Mouse (Mus musculus): ENCODE data around the gene Insc. TPM values are rescaled to one million over a fixed set of nuclear protein-coding genes. Genes with fewer than 3 reads are reported as not detected.

Gene Insc
- total RNA-seq, 4 experiments from 2014 or later: 4.0 to 5.2 (median 4.7) TPM

DNA sequence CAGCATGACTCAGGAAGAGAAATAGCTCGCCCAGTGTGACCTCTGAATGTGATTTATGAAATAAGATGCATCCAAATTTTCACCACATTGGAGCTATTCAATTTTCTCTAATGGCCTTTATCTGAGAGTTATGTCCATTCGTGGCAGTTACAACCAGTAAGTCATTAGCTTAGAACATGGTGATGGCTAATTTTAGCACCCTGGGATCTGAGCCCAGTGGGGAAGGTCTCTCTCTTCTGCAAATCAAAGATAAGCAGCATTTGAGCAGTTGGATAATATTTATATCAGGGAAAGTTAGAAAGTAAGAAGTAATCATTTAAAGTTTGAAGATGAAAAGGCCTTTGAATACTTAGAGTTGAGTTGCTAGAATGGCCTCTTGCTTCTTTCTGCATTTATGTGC, 19.2 kb downstream of the Insc start:
- no peak for DNase-seq (ENCODE audit: low spot score in 2 of 2)

DNA sequence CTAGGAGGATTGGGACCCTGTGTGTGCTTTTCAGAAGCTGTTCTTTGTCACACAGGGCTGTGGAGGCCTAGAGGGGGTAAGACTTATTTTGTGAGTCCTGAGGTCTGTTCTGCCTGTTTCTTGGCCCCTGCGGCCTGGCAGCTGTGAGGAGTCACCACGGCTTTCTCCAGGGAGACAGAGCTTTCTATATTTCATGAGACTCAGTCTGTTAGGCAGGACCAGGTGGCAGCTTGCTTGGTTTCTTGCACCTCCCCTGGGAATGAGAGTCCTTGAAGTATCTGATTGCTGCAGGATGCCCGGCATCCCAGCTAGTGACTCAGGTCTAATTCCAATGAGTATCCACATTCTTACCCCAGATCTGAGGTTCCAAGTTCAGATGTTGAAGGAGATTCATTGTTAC, 21.8 kb downstream of the Insc start:
- DNase-seq (ENCODE audit: low spot score in 2 of 2): no peak

DNA sequence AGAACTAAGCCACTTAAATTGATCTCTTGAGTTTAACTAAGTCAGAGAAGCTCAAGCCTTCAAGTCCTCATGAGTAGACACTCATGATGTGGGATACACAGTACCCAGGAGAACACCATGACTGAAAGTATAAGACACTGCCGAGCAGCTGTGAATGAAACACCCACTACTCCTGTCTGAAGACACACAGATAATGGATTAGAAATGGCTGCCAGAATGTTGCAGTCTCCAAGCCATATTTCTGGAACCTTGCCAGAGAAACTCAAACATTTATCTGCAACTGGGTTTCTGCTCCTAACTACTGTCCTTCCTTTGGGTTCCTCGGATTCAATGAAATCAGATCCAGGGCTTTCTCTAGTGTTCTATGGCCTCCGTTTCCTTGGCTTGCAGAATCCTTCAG, 23.0 kb downstream of the Insc start:
- no peak for DNase-seq (ENCODE audit: low spot score in 2 of 2)

DNA sequence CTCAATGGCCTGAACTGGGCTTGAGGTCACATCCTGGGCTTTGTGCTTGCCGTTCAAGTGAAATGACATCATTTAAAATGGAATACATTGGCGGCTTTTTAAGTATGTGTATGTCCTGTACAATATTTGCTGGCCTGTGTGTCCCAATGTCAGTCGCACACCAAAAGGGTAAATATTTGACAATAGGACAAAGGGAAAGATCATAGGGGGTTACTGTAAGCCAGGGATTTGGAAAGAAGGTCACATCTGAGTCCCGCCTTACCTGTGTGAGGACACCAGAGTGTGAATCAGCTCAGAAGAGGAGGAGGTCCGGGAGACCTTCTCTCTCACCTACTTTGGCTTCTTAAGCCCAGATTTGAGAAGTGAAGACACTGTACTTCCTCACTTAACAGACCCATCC, 25.0 kb downstream of the Insc start:
- no peak for DNase-seq (ENCODE audit: low spot score in 2 of 2)

DNA sequence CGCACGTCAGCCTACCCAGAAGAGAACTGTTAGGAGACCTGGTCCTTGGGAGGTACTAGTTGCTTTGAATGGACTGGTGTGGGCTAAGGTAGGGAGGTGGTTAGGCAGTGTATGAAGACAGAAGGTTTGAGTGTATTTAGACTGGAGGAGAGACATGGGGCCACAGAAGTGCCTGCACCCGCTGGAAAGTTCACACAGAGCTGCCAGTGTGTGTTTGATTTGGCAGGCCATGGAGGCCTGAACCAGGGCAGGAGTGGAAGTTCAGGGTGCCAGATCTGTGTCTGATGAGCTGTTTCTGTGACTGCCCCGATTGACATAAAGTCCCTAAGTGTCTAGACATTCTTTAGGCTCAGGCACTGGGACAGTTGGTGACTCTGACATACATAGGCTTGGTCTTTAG, 25.5 kb downstream of the Insc start:
- no peak for DNase-seq (ENCODE audit: low spot score in 2 of 2)

DNA sequence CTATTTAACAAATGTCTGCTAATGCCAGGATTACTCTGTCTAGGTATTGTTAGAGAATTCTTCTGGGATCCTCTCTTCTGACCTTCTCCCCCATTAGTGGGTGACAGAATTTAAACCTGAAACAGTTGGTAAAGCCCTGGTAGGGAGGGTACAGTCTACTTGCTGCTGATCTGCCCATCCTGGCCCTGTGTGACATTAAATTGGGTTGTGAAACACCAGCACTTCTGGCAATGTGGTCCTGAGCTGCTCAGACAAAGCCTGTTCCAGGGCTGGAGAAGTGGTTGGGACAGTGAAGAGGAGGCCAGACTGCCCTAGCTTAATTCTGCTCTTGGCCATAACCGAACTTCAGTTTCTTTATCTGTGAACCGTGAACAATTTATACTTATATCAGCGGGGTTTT, 27.1 kb downstream of the Insc start:
- no peak for DNase-seq (ENCODE audit: low spot score in 2 of 2)

DNA sequence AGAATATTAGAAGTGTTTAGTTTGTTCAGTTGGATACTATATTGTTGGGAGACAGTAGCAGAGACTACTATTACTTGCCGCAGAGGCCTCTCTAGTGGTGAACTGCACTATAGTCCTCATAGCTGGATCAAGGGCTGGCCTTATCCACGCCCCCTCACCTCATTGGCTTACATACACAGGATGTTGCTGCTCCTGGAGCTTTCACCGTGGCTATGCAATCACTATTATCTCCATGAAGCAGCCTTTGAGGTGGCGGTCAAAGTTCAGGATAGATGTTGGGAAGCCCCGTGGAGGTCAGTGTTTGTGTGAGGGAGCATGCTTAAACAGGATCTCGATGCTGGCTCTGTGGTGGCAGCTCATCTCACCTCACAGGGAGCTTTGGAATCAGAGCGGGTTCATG, 28.3 kb downstream of the Insc start:
- DNase-seq (ENCODE audit: low spot score in 2 of 2): no peak

DNA sequence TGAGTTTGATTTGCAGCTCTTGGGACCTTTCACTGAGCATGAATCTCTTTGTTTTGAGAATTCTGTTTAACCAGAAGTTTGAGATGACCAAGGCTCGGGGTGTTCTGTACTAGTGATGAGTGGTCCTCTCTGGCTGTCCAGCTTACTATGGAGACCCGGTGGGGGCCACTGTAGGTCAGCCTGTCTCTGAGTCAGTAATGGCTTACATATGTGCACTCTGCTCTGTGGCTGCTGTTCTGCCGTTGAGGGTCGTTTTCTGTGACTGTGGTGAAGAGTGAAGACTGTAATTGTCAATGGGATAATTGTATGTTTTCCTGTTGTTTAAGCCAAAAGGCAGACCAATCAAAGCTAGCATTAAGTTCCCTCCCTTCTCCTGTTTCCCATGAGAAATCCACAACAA, 30.3 kb downstream of the Insc start:
- no peak for DNase-seq (ENCODE audit: low spot score in 2 of 2)

DNA sequence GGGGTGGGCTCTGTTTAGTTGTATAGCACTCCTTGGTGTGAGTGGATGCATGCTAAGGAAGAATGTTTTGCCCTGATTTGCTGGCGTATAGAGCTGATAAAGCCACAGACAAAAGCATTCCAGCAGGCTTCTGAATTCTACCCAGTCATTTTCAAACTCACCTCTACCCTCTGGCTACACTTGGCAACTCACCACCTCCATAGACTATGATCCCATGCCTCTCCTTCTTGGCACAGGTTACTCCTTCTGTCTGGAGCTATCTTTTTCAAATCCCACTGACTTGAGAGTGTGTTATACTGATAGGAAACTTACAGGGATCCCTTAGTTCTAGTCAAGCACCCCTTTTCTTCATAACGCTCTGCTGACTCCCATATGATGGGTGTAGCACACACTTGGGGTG, 32.4 kb downstream of the Insc start:
- DNase-seq (ENCODE audit: low spot score in 2 of 2): no peak

DNA sequence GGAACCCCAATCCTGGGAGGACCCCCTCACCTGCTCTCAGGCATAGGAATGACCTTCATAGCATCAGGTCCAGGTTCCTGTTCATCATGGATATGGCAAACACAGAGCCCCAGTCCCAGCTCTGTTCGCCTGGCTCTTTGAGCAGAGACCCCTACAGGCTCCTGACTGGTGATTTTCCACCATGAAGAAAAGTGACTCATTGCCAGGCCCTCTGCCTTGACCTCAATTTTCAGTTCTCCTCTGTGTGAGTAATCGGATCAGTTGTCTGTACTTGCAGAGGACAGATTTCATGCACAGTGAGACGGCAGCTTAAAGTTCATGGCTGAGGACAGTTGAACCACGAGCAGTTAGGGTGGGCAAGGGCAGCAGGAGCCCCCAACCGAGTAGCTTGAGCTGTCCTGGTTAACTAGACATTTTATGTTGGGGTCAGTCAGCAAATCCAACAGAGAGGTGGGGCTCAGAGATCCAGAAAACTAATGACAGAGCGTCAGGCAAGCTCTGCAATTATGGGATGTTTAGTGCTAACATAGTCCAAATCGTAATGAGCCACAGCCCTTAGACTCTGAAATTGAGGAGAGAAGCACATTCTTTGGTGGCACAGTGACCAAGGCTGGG, 34.8 kb downstream of the Insc start:
- DNase-seq (ENCODE audit: low spot score in 2 of 2): no peak

DNA sequence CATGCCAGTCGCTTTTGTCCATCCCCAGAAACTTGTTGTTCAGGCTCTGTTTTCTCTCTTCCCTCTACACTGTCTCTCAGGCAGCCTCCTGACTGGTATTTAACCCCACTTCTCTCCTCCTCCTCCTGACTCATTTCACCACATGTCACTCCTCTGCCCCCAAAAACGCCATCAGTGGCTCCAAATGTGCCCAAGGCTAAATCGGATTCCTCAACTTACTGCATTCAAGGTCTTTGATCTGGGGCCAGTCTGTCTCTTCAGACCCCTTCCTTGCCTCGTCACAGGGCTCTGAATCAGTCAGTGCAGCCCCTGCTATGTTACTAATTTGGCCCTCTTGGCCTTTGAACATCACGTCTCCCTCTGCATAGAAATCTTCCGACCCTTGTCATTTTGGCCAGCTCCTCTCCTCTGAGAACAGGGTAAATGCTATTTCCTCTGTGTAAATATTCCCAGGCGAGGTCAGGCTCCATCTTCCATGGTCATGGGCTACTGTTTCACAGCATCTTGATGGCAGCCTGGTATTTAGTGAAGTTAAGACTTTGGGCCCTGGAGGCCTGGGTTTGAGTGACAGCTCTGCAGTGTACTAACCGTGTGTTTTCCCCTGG, 35.7 kb downstream of the Insc start:
- no peak for DNase-seq (ENCODE audit: low spot score in 2 of 2)

DNA sequence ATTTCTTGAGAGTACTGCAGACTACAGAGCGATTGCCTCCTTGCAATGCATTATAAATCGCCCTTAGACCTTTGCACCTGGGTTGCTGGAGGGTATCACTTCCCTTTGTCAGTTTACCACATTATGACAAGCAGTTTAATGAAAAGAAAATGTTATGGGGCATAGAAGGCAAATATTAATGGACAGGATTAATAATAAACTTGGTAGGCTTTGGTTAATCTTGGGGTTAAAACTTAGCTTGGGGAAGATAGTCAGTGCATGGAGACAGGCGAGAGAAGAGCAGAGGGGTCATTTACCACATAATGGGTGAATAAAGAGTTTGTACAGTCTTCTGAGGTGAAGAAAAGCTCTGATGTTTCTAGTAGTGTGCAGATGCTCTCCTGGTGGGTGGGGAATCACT, 39.8 kb downstream of the Insc start:
- DNase-seq (ENCODE audit: low spot score in 2 of 2): no peak

DNA sequence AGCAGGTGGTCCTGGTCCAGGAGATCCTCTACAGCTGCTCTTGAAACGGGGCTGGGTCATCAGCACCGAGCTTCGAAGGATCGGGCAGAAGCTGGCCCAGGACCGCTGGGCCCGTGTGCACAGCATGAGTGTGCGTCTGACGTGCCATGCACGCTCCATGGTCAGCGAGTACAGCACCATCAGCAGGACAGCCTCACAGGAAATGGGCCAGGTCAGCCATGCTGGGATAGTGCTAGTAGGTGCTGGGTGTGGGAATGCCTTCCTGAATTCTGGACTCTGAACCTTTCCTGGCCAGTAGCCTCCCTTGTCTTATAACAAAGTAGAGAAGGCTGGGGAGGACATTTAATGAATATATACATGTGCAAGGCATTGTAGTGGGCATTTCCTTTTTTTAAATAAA, 47.6 kb downstream of the Insc start:
- DNase-seq (ENCODE audit: low spot score in 2 of 2): no peak

DNA sequence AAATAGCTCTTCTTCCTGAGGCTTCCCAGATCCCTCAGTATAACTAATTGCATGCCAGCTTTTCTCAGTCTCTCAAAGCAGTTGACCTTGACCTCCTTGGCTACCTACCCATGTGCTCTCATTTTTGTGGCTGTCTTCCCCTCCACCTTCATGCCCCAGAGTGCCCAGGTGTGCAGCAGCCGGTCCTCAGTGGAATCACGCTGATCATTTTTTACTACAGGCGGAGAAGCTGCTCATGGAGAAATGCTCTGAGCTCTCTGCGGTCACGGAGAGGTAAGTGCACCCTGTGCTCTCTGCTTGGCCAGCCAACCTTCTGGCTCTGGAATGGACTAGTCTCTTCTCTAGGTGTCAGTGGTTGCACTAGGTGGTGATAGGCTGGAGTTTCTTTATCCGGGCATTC, 48.5 kb downstream of the Insc start:
- no peak for DNase-seq (ENCODE audit: low spot score in 2 of 2)

DNA sequence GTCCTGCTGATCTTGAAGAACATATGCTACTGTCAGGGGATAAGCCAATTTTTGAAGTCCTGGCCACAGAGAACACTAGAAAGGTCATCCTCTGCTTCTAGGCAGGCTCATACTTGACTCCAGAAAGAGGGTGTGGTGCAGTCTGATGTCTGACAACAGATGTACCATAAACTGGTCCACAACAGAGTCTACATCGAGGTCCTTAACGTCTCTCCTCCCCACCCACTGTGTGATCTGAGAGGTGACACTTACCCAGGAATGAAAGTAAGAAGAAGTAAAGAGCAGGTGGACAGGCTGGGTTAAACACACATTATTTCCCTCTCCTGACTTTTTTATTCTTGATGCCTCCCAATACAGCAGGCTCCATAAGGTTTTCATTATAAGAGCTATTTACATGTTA, 50.9 kb downstream of the Insc start:
- no peak for DNase-seq (ENCODE audit: low spot score in 2 of 2)

DNA sequence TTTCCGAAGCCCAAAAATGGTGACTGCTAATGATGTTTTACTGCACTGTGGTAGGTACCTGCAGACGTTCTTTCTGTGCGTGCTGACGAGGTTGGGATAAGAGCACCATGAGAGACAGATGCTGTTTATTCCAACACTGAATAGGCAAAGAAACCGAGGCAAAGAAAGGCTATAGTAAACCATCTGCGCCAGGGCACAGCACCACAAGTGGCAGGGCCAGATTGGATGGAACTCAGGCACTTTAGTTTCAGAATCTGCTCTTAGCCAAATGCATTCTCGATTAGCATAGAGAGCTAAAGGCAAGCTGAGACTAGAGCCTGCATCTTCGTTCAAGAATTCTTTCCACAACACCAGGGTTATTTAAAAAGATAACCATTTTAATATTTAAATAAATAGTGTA, 59.1 kb downstream of the Insc start:
- peak; percentile 45 to 55 for DNase-seq (ENCODE audit: low spot score in 2 of 2)

DNA sequence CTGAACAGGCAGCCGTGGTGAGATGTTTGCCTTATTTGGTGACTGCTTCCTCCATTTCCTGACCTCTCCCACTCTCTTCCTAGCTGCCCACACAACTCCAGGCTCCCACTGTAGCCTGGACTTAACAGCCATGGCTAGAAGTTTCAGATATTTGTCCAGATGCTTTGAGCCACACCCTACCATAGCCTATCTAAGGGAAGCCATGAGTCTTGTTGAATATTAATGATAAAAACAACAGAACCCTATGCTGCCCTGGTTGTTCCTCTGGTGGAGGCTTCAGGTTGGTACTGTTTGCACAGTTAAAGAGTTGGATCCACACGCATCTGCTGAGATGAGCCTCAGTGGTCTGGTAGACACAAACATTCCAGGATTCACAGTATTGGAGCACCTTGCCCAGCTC, 61.8 kb downstream of the Insc start:
- DNase-seq (ENCODE audit: low spot score in 2 of 2): no peak

DNA sequence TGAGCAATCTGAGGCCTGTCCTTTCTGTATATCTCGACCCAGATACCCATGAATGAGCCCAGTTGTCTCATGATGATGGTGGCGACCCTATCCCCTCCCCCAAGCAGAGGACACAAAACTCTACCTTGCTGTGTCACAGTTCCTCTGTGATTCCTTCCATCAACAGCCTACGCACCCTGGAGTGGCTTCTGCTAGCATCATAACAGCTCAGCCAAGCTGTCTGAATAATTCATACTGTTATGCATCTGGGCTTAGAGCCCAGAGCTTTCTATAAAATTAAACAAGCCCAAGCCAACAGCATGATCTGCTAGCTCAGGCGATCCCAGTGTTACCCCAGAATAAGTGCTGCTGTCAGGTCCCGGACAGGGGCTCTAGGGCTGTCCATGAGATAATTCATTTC, 63.8 kb downstream of the Insc start:
- peak; percentile 40 to 53 for DNase-seq (ENCODE audit: low spot score in 2 of 2)

DNA sequence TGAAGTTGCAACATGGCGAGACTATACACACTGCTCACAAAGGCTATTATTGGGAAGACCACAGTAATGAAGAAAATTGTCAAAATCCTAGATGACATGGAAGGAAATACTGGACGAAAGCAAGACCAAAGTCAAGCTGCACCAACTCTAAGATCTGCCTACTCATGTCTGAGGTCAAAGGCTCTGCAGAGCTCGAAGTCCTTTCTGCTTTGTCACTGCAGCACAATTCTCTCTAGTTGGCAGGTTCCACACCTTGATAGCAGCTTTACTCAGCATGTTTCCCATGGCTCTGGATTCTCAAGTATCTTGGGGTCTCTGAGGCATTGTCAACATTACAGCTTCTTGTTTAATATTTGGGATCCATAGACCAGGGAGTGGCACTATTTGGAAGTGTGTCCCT, 64.8 kb downstream of the Insc start:
- DNase-seq (ENCODE audit: low spot score in 2 of 2): no peak

DNA sequence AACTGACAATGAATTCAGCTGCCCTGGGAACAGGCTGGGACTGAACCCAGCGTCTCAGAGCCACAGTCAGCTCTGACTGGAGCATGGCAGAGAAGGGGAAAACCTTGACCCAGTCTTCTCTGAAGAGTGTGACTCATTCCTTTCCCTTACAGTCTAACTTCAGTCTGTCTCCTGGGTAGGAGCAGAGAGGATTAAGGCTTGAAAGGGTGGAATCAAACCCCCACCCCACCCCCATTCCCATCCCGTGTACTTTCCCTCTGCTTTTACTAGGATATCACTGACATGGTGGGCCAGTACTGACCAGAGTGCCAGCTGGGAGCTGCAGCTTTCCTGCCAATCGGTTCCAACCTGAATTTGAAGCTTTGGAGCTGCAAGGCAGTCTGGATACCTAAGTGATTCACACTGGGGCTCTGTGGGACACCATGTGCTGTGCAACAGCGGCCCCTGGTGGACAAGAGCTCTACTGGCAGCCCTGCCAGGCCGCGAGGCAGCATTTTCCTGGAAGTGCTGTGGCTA, 73.9 kb downstream of the Insc start:
- peak; percentile 64 to 86 for DNase-seq (ENCODE audit: low spot score in 2 of 2)

DNA sequence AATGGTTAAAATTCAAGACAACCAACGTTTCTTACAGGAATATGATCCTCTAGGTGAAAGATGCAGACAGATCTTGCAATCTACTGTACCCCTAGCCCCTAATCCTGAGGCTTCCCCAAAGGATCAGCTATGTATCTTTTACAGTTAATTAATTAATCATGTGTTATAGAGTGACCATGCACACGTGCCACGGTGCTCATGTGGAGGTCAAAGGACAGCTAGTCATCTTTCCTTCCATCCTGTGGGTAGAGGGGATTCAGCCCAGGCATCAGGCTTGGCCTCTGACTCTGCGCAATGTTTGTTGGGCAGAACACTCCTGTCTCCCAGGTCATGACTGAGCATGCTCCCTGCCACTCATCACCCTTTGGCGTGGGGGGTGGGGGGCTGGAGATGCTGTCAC, 74.4 kb downstream of the Insc start:
- DNase-seq (ENCODE audit: low spot score in 2 of 2): no peak

DNA sequence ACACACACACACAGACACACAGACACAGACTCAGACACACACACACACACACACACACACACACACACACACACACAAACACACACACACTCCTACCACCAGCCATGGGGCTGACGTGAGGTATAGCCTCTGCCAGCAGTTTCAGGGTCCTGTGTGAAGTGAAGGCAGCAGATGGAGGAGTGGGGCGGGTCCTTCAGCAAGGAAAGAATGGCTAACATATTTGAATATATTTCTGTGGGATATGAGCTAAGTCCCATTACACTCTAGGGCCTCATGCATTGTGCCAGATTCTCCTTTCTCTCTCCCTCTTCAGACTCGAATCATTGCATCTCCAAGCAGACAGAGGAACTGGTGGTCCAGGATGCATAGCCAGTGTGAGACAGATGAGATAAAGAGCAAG, 74.9 kb downstream of the Insc start:
- no peak for DNase-seq (ENCODE audit: low spot score in 2 of 2)

DNA sequence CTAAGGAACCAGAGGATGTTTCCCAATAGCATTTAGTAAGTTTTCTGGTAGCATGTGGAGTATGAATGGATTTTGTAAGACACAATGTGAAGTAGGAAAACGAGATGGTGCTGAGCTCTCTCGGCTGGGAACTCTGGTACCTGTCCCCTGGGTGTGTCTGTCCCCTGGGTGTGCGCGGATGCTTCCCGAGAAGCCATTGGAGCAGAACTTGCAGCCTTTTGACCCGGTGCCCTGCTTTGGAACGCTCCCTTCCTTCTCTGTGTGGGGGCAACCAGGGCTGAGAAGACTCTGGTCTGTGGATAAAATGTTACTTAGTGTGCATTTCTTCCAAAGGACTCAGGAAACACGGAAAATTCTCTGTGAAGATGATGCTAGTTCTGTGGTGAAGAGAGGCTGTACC, 75.3 kb downstream of the Insc start:
- DNase-seq (ENCODE audit: low spot score in 2 of 2): no peak

DNA sequence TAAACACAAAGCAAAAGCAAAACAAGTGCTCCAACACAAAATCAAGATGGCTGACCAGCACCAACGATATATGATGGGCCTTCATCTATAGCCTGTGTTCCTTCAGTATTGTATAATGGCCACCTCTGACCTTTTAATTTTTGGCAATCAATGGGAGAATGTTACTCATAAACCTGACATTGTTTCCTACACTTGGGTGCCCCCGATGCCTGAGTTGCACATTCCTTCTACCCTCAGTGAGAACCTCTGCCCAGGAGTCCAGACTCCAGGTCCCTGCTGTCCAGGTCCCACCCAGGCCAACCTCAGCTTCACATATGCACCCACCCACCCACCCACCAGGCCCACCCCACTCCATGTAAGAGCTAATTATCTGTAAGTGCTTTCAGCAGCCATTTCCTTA, 79.2 kb downstream of the Insc start:
- DNase-seq (ENCODE audit: low spot score in 2 of 2): no peak
